Mouse (Mus musculus): ENCODE measurements around the gene Slc22a23.

Slc22a23 gene

DNA sequence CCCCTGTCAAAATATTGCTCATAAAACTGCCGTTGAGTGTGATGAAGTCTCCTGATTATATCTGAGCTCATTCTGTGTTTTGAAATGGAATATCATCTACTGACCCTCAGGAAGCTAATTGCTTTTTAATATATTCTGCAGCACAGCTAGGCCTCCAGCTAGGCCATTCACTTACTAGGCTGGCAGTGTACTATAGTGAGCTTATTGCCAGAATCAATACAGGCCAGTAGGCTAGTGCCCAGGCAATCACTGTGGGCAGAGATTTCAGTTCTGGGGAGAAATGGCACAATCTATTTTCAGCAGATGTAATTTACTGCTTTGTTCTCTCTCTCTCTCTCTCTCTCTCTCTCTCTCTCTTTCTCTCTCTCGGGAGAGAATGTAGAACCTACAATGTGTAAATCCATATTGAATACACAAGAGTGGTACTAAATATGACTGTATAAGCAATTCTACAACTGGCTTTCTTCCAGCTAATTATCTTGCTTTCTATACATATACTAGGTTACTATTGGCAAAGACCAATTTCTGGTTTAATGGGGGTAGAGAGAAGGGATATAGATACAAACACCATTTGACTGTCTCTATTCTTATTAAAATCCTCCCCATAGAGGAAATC, 75.5 kb downstream of the Slc22a23 start:
- no peak for DNase-seq (ENCODE audit: low spot score in 2 of 2)

GRCm38 (mm10) chr13:34266942-34267660, 77.9 kb downstream of the Slc22a23 start:
- no peak for DNase-seq (ENCODE audit: low spot score in 2 of 2)

DNA sequence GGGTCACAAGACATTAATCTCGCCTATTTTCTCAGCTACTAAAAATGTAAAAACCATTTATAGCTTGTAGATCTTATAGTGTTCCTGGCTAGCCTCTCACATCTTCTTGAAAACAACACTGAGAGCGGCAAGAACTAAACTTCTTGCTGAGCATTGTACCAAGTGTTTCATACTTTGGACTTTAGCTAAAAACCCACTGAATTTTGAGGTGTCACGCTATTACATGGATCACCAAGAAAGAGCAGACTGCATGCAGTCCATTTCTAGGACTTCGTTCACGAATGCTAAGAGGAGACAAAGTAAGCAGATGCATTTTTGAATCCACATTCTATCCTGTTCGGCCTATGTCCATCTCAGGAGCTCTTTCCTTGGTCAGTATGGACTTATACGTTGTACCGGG, 78.9 kb downstream of the Slc22a23 start:
- no peak for DNase-seq (ENCODE audit: low spot score in 2 of 2)

- DNase-seq (ENCODE audit: low spot score in 2 of 2), result no peak
Measured at GRCm38 (mm10) chr13:34265576-34265975, 79.4 kb downstream of the Slc22a23 start.

- no peak for DNase-seq (ENCODE audit: low spot score in 2 of 2)
Measured at GRCm38 (mm10) chr13:34265022-34265565, 79.9 kb downstream of the Slc22a23 start.

DNA sequence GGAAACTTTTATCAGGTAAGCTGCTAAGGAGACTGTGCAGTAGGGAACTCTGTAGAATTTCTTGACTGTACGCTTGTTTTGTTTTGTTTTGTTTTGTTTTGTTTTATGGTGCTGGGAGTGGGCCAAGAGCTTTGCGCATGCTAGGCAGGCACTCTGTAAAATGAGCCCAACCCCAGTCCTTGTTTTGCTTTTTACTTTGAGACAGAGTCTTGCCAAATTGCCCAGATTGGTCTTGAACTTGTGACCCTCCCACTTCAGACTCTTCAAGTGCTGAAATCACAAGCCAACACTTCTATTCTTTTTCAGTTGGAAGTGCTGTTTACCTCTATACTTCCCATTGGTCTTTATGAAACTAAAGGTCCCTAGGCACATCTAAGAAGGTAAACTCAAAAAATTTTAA, 80.5 kb downstream of the Slc22a23 start:
- DNase-seq (ENCODE audit: low spot score in 2 of 2), result no peak

DNA sequence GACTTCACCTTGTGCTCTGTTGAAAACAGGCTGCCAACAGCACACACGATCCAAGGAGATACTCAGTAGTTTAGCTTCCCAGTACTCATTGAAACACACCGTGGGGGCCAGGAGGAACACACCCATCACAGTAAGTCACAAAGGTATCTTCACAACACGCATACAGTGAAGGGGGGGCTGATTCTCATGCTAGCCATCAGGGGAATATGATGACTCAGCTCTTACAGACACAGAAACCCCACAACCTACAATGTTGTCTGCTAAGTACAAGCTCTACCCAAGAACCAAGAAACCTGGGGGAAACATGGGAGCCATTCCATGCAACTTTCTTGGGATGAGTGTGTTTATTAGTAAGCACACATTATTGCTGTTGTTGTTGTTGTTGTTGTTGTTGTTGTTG, 86.2 kb downstream of the Slc22a23 start:
- DNase-seq (ENCODE audit: low spot score in 2 of 2), result no peak

DNA sequence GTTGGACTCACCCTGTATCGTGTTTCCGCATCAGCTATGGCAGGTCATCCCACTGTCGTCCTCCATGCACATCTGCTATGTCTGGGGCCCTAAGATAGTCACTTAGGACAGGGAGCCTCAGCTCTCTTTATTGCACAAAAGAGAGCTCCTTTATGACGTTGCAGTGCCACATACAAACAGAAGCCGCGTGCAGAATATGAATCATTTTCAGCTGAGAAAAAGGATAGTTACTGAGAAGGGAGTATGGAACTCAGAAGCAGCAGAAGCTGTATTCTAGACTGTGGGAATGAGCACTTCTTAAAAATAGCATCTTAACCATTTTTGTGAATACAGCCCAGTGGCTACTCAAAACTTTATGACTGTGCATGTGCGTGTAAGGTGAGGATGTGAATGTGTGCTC, 87.8 kb downstream of the Slc22a23 start:
- no peak for DNase-seq (ENCODE audit: low spot score in 2 of 2)

GRCm38 (mm10) chr13:34256676-34257075, 88.3 kb downstream of the Slc22a23 start:
- no peak for DNase-seq (ENCODE audit: low spot score in 2 of 2)

DNA sequence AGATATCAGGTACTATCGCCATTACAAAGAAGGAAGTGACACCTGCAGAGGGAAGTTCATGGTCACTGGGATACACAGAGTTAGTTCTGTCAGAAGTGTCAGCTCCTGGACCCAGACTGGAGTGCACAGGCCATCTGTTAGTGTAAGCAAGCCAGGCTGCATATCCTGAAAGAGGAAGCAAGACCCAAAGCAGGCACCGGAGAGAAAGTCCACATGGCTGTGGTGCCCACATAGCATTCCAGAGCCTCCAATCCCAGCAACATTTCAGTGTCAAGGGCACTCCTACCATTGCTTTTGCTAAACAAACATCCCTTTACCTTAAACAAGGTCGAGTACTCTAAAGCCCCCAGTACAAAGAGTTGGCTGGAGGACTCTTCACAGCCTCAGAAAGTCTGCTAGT, 89.7 kb downstream of the Slc22a23 start:
- no peak for DNase-seq (ENCODE audit: low spot score in 2 of 2)

DNA sequence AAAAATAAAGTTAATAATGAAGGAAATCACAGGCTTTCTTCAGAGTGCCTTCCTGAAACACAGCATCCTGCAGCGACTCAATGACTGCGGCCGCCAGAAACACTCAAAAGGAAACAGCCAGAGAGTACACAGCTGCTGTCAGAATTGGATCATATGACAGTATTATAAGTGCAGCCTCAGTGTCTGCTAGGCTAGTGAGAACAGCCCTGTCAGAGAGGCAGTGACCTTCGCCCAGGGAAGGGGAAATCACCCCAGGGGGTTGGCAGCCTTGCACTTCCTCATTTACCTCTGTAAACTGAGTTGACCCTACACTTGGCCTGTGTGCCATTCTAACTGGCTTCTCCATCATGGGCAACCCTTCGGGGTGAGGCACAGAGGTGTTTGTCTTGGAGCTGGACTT, 90.3 kb downstream of the Slc22a23 start:
- no peak for DNase-seq (ENCODE audit: low spot score in 2 of 2)

GRCm38 (mm10) chr13:34253736-34254135, 91.2 kb downstream of the Slc22a23 start:
- DNase-seq (ENCODE audit: low spot score in 2 of 2), result no peak

DNA sequence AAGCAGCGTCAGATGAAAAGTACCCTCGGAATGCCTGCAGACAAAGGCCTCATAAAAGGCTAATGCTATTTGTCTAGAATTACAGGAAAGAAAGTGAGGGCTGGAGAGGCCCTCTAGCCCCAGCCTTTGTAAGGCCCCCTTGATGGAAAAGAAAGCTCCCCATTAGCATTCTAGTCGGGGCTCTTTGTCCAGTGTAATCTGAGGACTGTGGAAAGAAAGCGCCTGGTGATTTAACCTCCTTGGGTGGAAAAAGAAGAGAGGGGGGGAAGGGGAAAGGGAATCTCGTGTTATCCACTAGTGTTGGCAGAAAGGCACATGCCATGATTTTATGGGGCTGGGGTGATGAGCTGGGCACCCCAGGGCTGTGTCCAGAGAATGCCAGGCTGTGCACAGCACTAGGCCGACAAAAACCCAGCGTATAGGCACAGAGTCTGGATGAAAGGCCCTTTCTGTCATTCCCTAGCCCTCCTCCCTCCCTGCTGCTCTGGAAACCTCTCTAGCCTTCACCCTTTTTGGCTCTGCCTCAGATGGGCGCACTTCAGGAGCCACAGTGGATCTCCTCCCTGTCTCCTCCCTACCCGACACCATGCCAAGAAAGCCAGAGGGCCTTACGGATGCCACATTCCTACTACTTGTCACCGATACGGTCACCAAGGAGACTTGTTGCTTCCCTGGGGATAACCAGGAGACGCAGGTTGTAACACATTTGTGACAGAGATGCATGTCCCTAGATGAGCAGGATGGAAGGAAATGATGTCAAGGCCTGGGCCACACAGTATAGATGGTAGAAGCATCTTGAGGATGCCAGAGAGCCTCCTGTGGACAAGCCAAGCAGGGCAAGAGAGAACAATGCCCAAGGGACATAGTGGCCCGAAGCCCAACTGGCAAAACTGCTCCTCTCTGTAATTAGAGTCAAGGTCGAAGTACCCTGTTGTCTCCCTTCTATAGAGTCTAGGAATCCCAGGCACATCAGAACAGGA, 95.8 kb downstream of the Slc22a23 start:
- DNase-seq (ENCODE audit: low spot score in 2 of 2), result no peak

DNA sequence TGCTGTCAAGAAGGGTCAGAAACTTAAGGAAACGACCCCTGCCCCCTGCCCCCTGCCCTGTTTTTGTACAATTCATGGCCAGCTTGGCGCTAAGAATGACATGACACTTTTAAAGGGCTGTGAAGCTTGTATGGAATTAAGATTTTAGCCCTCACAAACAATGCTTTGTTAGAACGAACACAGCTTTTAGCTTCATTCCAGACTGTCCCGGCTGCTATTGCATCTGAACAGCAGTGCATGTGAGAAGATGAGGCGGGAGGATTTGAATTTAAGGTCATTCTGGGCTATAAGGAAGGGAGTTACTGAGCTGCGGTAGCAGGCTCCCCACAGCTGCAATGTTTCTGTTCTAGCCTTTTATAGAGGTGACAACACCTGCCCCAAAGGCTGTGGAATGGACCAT, 96.9 kb downstream of the Slc22a23 start:
- DNase-seq (ENCODE audit: low spot score in 2 of 2), result no peak

- DNase-seq (ENCODE audit: low spot score in 2 of 2), result no peak
Measured at GRCm38 (mm10) chr13:34246821-34247220, 98.2 kb downstream of the Slc22a23 start.

DNA sequence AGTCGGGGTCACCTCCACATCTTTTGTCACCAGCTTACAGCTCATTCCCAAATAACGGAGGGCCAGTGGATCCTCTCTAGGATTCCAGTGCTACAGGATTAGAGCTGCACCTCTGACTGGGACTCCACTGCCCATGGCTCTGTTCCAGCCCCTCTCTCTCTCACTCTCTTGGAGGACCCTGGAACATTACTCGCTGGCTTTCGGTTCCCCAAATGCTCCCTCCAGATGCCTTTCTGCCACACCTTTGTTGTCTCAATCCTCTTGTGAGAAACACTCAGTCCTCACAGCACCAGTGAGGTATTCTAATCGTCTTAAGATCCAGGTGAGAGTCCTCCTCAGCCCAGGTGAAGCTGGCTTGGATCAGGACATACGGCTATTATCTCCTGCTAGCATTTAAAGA, 99.8 kb downstream of the Slc22a23 start:
- DNase-seq (ENCODE audit: low spot score in 2 of 2), result no peak

DNA sequence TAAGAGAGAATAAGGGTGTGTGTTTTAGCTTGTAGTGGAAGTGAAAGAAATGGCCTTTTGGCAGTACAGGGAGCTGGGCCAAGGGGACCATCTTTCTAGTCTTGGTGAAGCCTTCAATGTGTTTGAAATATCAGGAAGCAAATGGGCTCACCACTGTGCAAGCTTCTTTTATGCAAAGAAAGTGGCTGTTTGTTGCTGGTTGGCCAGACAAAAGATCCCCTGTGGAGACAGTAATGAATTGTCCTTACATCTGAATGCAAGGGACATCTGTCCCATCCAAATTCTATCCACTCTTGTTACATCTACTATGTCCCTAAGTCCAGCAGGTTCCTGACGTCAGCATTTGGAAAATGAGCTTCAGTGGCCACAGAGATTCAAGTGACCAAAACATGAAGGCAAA, 100.8 kb downstream of the Slc22a23 start:
- DNase-seq (ENCODE audit: low spot score in 2 of 2), result no peak

- no peak for DNase-seq (ENCODE audit: low spot score in 2 of 2)
Measured at GRCm38 (mm10) chr13:34242211-34242610, 102.8 kb downstream of the Slc22a23 start.

- no peak for DNase-seq (ENCODE audit: low spot score in 2 of 2)
Measured at GRCm38 (mm10) chr13:34240087-34240428, 104.9 kb downstream of the Slc22a23 start.

- DNase-seq (ENCODE audit: low spot score in 2 of 2), result no peak
Measured at GRCm38 (mm10) chr13:34239371-34240086, 105.5 kb downstream of the Slc22a23 start.

DNA sequence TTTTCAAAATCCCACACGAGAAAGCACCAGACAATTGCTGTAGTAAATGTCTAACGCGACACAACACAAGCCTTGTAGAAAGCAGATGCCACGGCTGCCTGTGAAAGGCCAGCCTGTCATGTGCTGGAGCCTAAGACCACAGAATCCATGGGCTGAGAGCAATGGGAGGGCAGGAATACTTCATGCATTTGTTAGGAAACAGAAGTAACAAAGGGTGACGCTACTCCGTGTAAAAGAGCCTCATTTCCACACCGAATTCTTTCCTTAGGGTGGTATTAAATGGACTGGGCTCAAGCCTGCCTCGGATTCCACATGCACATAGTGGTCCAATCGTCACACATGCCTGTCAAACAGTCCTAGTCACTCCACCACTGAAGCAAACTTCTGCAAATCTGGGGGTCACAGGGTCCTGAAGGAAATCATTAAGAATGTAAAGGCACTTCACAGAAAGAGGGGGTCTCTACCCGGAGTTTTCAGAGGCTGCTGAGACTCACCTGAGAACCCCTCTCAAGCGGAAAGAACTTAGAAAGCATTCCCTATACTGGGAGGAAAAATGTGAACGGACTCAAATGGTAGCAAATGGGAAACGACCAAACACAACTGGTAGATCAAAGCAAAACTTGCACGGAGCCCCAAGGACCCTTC, 106.2 kb downstream of the Slc22a23 start:
- no peak for DNase-seq (ENCODE audit: low spot score in 2 of 2)

All from right cerebral cortex, adult 2 months (tissue).